Mouse (Mus musculus) NIH3T3 (cell line): ENCODE results near the gene Fam126a.
A peak's percentile ranks its signal among the peaks of the same experiment; 100 is the strongest.

ENCODE experiments used
- DNase-seq: peaks from one replicate; pipeline ENCODE4 v3.0.0-alpha.2; 2012; ENCODE audit warnings: low read depth

Gene Fam126a

GRCm38 (mm10) chr5:23992876-23993552, 37.5 kb downstream of the Fam126a start:
- DNase-seq: peak; percentile 73

DNA sequence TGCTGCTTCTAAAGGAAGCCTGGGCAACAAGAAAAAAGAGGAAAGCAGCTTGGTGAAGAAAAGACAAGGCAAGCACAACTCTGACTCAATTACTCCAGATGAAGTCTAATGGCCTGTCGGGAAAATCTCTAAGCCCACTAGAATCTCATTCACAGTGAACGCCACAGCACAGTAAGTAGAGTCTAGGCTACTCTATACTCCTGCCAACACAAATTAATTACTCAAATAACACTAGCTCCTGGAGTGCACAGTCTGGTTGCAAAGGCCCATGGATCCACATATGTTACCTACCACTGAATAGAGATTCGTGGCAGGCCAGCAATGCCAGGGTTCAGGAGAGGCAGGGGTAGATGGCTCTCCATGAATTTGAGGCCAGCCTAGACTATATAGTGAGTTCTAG, 40.5 kb downstream of the Fam126a start:
- DNase-seq: no peak

DNA sequence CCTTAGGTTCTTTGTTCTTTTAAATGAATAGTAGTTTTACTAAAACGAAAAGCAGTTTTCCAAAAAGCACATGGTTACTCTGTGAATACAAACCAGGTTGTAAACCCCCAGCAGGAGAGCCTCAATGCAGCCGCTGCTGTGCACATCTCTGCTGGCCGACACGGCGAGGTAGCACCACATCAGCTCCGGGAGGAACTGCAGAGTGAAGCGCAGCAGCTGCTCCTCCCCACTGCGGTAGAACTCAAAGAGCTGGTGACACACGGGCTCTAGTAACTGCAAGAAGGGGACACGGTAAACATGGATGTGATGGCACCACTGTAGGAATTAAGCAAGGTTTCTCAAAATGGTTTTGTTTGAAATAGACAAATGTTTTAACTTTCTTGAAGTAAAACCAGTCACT, 42.7 kb downstream of the Fam126a start:
- no peak for DNase-seq

- DNase-seq: peak; percentile 8
These were observed 48.4 kb downstream of the Fam126a start for GRCm38 (mm10) chr5:23982081-23982480.

- DNase-seq: no peak
These were observed 52.0 kb downstream of the Fam126a start for GRCm38 (mm10) chr5:23978516-23978915.

DNA sequence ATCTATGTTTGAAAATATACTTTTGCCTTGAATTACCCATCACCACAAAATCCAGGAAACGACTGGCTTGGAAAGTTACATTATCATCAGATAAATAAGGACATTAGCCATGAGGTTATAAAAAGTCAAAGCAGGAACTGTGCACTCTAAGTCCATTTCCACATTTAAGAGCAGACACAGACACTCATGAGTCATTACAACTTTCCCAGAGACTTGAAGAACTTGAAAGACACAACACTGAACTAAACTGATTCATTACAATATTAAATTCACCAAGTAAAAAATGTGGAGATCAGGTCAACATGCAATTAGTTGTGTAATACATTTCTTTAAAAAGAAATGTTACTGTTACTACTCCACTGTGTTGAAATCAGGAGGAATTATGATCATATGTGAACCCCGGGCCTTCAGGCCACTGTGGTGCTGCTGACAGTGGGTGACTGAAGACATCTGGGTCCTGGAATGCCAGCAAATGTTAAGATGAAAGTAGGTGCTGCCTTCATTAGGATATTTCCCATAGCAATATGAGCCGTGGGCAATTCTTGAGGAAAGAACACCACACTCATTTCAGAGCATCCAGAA, 55.4 kb downstream of the Fam126a start:
- no peak for DNase-seq

GRCm38 (mm10) chr5:23967705-23968104, 62.8 kb downstream of the Fam126a start:
- peak; percentile 53 for DNase-seq

GRCm38 (mm10) chr5:23964599-23965165, 65.8 kb downstream of the Fam126a start:
- no peak for DNase-seq

GRCm38 (mm10) chr5:23953047-23953446, 77.4 kb downstream of the Fam126a start:
- no peak for DNase-seq

- DNase-seq: no peak
These were observed 82.4 kb downstream of the Fam126a start for GRCm38 (mm10) chr5:23948071-23948470.

DNA sequence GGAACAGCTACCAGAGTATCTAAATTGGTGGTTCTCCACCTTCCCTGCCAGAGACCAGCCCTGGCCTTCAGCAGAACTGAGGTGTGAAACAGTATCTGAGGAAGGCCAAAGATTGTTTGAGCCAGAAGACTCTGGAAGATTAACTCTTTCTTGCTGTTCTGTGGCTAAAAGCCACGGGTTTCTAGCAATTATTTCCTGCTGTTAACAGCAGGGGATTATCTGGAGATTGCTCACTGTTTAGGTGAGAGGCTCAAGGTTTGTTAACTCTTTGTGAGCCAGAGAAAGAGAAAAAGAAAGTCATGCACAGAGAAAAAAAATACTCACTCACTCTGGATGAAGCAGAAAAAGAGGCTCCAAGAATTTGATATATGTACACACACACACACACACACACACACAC, 85.4 kb downstream of the Fam126a start:
- no peak for DNase-seq

DNA sequence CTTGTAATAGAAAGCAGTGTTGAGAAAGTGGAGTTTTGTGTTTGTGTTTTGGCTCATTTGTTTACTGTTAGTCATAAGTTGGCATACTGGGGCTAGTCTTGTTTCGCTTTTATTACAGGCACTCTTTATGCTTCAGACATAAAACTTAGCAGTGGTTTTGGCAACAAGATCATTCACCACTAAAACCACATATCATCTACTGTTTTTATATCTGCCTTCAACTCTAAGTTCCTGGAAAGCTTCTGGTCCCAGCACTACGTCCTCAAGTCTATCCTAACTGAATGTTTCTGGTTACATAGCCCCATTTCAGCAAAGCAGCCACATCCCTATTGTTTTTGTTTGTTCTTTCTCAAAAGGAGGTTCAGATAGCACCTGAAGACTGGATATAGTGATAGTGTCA, 87.0 kb downstream of the Fam126a start:
- DNase-seq: peak; percentile 11

DNA sequence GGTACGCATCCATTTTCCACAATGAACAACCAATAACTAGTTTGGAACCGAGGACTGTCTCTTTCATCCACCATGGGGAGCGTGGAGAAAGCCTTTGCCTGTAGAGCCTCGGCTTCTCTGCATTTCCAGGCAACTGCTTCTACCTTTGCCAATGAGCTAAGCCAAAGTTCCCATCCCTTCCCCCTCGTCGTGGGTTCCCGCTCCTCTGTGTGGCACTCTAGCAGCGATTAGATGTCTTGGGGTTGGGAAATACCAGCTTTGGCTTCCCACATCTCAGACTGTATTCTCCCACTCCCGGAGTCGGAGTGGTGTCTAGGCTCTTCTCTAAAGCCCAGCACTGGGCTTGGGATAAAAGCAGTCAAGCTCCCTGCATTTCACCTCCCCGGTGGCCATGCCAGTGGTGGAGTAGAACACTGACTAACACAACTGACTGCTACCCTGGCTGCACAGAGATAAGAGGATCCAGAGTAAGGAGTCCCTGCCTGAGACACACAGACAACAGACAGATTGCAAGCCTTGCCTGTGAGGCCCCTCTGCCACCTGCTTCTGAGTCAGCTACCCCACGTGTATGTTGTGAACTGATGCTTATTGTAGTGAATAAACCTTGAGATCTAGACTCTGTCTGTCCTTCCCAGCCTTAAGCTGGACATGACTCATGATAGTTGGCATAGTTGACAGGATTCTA, 106.9 kb downstream of the Fam126a start:
- no peak for DNase-seq

DNA sequence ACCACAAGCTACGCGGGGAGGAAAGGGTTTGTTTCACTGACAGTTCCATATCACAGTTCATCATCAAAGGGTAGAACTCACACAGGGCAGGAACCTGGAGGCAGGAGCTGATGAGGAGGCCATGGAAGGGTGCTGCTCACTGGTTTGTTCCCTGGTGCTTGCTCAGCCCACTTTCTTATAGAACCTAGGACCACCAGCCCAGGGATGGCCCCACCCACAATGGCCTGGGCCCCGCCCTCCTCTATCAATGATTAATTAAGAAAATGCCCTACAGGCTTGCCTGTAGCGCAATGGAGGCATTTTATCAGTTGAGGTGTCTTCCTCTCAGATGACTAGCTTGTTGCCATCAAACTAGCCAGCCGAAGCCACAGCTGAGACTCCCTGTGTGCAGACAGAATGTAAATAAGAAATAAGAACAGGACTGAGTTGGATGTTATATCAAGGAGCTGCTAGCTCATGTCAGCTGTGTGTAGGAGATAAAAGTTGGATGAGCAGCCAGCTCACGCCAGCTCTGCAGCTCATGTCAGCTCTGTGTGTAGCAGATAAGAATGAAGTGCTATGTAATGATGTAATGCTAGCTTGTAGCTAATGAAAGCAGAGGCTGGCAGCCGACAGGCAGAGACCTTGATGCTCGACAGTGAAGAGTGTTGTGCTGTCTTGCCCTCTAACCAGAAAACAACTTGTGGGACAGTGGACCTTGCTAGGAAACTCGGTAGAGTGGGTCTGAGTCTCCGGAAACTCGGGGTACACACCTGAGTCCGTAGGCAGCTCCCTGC, 107.8 kb downstream of the Fam126a start:
- no peak for DNase-seq

GRCm38 (mm10) chr5:23921316-23921715, 109.2 kb downstream of the Fam126a start:
- DNase-seq: no peak

DNA sequence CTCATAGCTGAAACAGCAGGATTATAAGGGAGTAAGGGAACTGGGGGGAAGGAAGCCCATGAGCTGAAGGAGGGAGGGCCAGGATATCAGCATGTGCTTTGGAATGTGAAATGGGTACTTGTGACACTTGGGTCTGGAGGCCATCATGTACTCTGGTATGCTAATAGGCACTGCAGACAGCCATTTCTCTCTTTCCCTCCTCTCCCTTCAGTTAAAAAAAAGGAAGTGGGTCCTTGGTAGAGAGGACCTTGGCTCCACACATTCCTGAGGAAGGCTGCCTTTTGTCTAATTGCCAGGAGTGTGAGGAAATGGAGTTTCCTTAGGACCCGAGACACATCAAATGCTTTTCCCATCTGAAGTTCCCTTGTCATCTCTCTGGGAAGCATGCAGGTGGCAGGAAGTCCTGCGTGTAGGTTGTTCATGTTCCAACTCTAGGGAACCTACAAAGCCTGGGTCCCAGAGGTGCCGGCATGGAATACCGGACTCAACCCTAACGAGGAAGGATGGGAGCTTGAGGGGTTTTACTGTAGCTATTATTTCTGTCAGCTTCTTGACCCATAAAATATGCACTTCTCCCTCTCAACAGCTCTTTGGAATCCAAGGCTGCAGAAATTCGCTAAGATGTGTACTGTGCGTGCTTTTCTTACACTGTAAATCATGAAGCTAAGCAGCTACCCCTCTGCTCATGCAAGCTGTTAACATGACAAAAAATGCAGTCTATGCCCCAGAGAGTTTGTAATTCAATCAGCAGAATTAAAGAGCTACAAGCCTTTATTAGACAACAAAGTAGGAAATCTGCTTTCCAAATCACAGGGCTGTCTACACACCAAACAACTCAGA, 110.4 kb downstream of the Fam126a start:
- no peak for DNase-seq

GRCm38 (mm10) chr5:23917301-23917700, 113.2 kb downstream of the Fam126a start:
- no peak for DNase-seq

GRCm38 (mm10) chr5:23911556-23911955, 118.9 kb downstream of the Fam126a start:
- peak; percentile 14 for DNase-seq

- DNase-seq: no peak
These were observed 121.2 kb downstream of the Fam126a start for GRCm38 (mm10) chr5:23909256-23909655.

DNA sequence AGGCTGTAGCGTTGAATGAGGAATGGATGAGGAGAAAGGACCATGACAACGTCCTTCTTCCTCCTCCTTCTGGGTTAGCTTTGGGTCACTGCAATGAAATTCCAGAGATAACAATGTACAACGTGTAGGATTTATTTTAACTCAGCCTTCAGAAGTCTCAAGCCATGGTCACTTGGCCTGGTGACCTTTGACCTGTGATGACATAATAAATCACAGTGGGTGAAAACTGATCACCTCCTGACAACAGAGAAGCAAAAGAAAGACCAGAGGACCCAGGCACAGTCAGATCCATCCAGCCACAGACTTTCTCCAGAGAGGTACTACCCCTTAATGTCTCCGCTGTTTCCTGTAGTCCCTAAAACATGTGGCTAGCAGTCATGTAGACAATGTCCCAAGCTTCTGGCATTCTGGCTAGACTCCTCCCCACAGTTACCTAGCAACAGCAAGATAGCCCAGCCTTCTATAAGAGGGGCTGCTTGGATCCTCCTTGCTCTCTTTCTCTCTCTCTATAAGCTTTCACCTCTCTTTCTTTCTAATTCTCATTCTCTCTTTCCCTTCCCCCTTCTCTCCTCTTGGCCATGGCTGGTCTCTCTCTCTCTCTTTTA, 121.9 kb downstream of the Fam126a start:
- no peak for DNase-seq

DNA sequence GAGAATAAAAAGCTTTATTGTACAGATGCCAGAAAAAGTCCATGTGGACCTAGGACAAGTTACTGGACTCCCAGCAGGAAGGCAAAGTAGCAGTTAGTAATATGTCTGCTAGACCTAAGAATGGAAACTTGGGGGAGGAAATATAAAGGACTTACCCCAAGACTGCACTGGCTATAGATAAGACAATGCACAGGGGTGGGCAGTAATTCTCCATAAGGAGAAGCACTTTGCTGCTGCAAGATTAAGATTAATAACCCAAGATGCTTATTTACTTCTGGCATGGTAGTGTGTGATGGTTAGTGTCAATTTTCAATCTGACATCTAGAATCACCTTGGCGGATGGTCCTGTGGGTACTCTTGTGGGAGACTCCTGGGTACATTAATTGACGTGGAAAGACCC, 128.3 kb downstream of the Fam126a start:
- no peak for DNase-seq
